Mouse (Mus musculus): ENCODE data around the gene Nanog.
"Not testable (repeated sequence)": the region's sequence is repeated elsewhere in the genome, so short reads cannot be mapped to it uniquely, and the experiment has no call there.

The Nanog gene

GRCm38 (mm10) chr6:122707036-122707800 is at the start of gene Nanog:
TSS of gene Nanog (plus strand) at chr6:122707489.
- no peak for DNase-seq (ENCODE audit: inconsistent ontology term)

GRCm38 (mm10) chr6:122657630-122658029 is 49.7 kb upstream of the Nanog start:
- no peak for DNase-seq (ENCODE audit: inconsistent ontology term)

GRCm38 (mm10) chr6:122659567-122659966 is 47.7 kb upstream of the Nanog start:
- DNase-seq (ENCODE audit: inconsistent ontology term) = peak; percentile 26

- peak; percentile 31 for DNase-seq (ENCODE audit: inconsistent ontology term)
Observed at GRCm38 (mm10) chr6:122660601-122661379, 46.5 kb upstream of the Nanog start.

GRCm38 (mm10) chr6:122662551-122663264 is 44.6 kb upstream of the Nanog start:
- DNase-seq (ENCODE audit: inconsistent ontology term) = no peak

GRCm38 (mm10) chr6:122663596-122664206 is 43.6 kb upstream of the Nanog start:
- DNase-seq (ENCODE audit: inconsistent ontology term) = no peak

- no peak for DNase-seq (ENCODE audit: inconsistent ontology term)
Observed at GRCm38 (mm10) chr6:122665866-122666265, 41.4 kb upstream of the Nanog start.

- no peak for DNase-seq (ENCODE audit: inconsistent ontology term)
Observed at GRCm38 (mm10) chr6:122667715-122668114, 39.6 kb upstream of the Nanog start.

GRCm38 (mm10) chr6:122668823-122669222 is 38.5 kb upstream of the Nanog start:
- DNase-seq (ENCODE audit: inconsistent ontology term) = no peak

- peak; percentile 83 for DNase-seq (ENCODE audit: inconsistent ontology term)
Observed at GRCm38 (mm10) chr6:122669406-122670200, 37.7 kb upstream of the Nanog start.

- no peak for DNase-seq (ENCODE audit: inconsistent ontology term)
Observed at GRCm38 (mm10) chr6:122670201-122670551, 37.1 kb upstream of the Nanog start.

- DNase-seq (ENCODE audit: inconsistent ontology term) = no peak
Observed at GRCm38 (mm10) chr6:122670841-122671240, 36.4 kb upstream of the Nanog start.

GRCm38 (mm10) chr6:122672746-122673145 is 34.5 kb upstream of the Nanog start:
- no peak for DNase-seq (ENCODE audit: inconsistent ontology term)

- no peak for DNase-seq (ENCODE audit: inconsistent ontology term)
Observed at GRCm38 (mm10) chr6:122682646-122683045, 24.6 kb upstream of the Nanog start.

GRCm38 (mm10) chr6:122686709-122687108 is 20.6 kb upstream of the Nanog start:
- DNase-seq (ENCODE audit: inconsistent ontology term) = no peak

GRCm38 (mm10) chr6:122689411-122690055 is 17.8 kb upstream of the Nanog start:
- DNase-seq (ENCODE audit: inconsistent ontology term) = peak; percentile 56

- DNase-seq (ENCODE audit: inconsistent ontology term) = no peak
Observed at GRCm38 (mm10) chr6:122690082-122690481, 17.2 kb upstream of the Nanog start.

GRCm38 (mm10) chr6:122695398-122695797 is 11.9 kb upstream of the Nanog start:
- no peak for DNase-seq (ENCODE audit: inconsistent ontology term)

- DNase-seq (ENCODE audit: inconsistent ontology term) = not testable (repeated sequence)
Observed at GRCm38 (mm10) chr6:122699628-122700027, 7.7 kb upstream of the Nanog start.

- DNase-seq (ENCODE audit: inconsistent ontology term) = no peak
Observed at GRCm38 (mm10) chr6:122701816-122702215, 5.5 kb upstream of the Nanog start.
